Mouse (Mus musculus): Measurements from ENCODE around the gene Rpl32.
"Not testable (repeated sequence)": the region's sequence is repeated elsewhere in the genome, so short reads cannot be mapped to it uniquely, and the experiment has no call there.

Rpl32 gene

GRCm38 (mm10) chr6:115808488-115809231, at the start of gene Rpl32:
Gene Rpl32 (minus strand): TSS chr6:115808747.
- in situ Hi-C loops (cut with MboI, MseI): no loop called here

GRCm38 (mm10) chr6:115856361-115856745, 47.8 kb upstream of the Rpl32 start:
- in situ Hi-C loops (cut with MboI, MseI): no loop called here

- in situ Hi-C loops (cut with MboI, MseI): no loop called here
Measured at GRCm38 (mm10) chr6:115855733-115856360, 47.3 kb upstream of the Rpl32 start.

- in situ Hi-C loops (cut with MboI, MseI): loop anchor here in 1 of 2 experiments (5.0 kb wide), 1 partner anchor 42 kb away; no protein-coding TSS in a partner anchor
Measured at GRCm38 (mm10) chr6:115854432-115854831, 45.9 kb upstream of the Rpl32 start.

GRCm38 (mm10) chr6:115853985-115854384, 45.4 kb upstream of the Rpl32 start:
- in situ Hi-C loops (cut with MboI, MseI): loop anchor here in 1 of 2 experiments (5.0 kb wide), 1 partner anchor 42 kb away; no protein-coding TSS in a partner anchor

GRCm38 (mm10) chr6:115853091-115853813, 44.7 kb upstream of the Rpl32 start, which contains the start of the genes Mbd4 and Ift122:
Gene Mbd4 (minus strand): TSS chr6:115853371.
Gene Ift122 (plus strand): TSS chr6:115853470.
- in situ Hi-C loops (cut with MboI, MseI): loop anchor here in 1 of 2 experiments (5.0 kb wide), 1 partner anchor 41 kb away; no protein-coding TSS in a partner anchor

GRCm38 (mm10) chr6:115852446-115853090, 44.0 kb upstream of the Rpl32 start:
- in situ Hi-C loops (cut with MboI, MseI): loop anchor here in 1 of 2 experiments (5.0 kb wide), 1 partner anchor 40 kb away; no protein-coding TSS in a partner anchor

GRCm38 (mm10) chr6:115848598-115849304, 40.2 kb upstream of the Rpl32 start:
- in situ Hi-C loops (cut with MboI, MseI): no loop called here

- in situ Hi-C loops (cut with MboI, MseI): no loop called here
Measured at GRCm38 (mm10) chr6:115846640-115847411, 38.3 kb upstream of the Rpl32 start.

GRCm38 (mm10) chr6:115845006-115845405, 36.5 kb upstream of the Rpl32 start:
- in situ Hi-C loops (cut with MboI, MseI): no loop called here

- in situ Hi-C loops (cut with MboI, MseI): no loop called here
Measured at GRCm38 (mm10) chr6:115838745-115839144, 30.2 kb upstream of the Rpl32 start.

- in situ Hi-C loops (cut with MboI, MseI): no loop called here
Measured at GRCm38 (mm10) chr6:115838161-115838597, 29.6 kb upstream of the Rpl32 start, which contains the start of gene Efcab12. Gene Efcab12 (minus strand): TSS chr6:115838412.

- in situ Hi-C loops (cut with MboI, MseI): no loop called here
Measured at GRCm38 (mm10) chr6:115833861-115834260, 25.3 kb upstream of the Rpl32 start.

GRCm38 (mm10) chr6:115832152-115832850, 23.8 kb upstream of the Rpl32 start:
- in situ Hi-C loops (cut with MboI, MseI): no loop called here

GRCm38 (mm10) chr6:115830779-115831601, 22.4 kb upstream of the Rpl32 start:
- in situ Hi-C loops (cut with MboI, MseI): no loop called here

GRCm38 (mm10) chr6:115823850-115824464, 15.4 kb upstream of the Rpl32 start:
- in situ Hi-C loops (cut with MboI, MseI): not testable (repeated sequence)

- in situ Hi-C loops (cut with MboI, MseI): no loop called here
Measured at GRCm38 (mm10) chr6:115821216-115821993, 12.9 kb upstream of the Rpl32 start.
